Mouse (Mus musculus) ES-Bruce4 (cell line): ENCODE results near the gene Oas1d.
"Not testable (repeated sequence)": the region's sequence is repeated elsewhere in the genome, so short reads cannot be mapped to it uniquely, and the experiment has no call there.

Source experiments
- CTCF ChIP-seq: IDR thresholded peaks from one replicate; pipeline ENCODE4 v1.8.1; 2011; ENCODE audit warnings: low read depth, low read length
- EP300 ChIP-seq: IDR thresholded peaks from 2 replicates; pipeline ENCODE4 v1.6.1; 2011; ENCODE audit warnings: low read depth, low read length; ENCODE audit not compliant: insufficient read depth
- POLR2A ChIP-seq: IDR thresholded peaks from one replicate; pipeline ENCODE4 v1.8.1; 2011; ENCODE audit warnings: low read length; ENCODE audit not compliant: insufficient read depth

- not testable (repeated sequence) for TF ChIP-seq CTCF, POLR2A, EP300
These were observed 10.2 kb downstream of the Oas1d start for GRCm38 (mm10) chr5:120924520-120924919.
